Mouse (Mus musculus) kidney, postnatal 0 days (tissue): ENCODE data around the gene Pmm1. TPM values are rescaled to one million over a fixed set of nuclear protein-coding genes. Genes with fewer than 3 reads are reported as not detected.

ENCODE experiments used
- ATAC-seq: fragments of 200-750 bp; cut with Nextera tagmentation; replicated peaks from 2 replicates; pipeline ENCODE4 v1.8.0; 2017; ENCODE audit warnings: low read depth, moderate number of reproducible peaks, moderate TSS enrichment, moderate library complexity; ENCODE audit not compliant: low FRiP score
- DNase-seq: peaks from one replicate; pipeline ENCODE4 v3.0.0-alpha.2; 2016; ENCODE audit warnings: low spot score
- H3K27ac ChIP-seq: fragments of 300-500 bp; sonication (generic); 2 replicates; pipeline ENCODE4 v1.5.1; 2014; ENCODE audit warnings: mild to moderate bottlenecking
- H3K27me3 ChIP-seq: fragments of 300-500 bp; sonication (generic); 2 replicates; pipeline ENCODE4 v1.6.1; 2014; ENCODE audit warnings: low read length, mixed read lengths; ENCODE audit not compliant: insufficient read depth
- H3K36me3 ChIP-seq: fragments of 300-500 bp; sonication (generic); 2 replicates; pipeline ENCODE4 v1.6.1; 2014; ENCODE audit warnings: low read length, mixed read lengths; ENCODE audit not compliant: insufficient read depth
- H3K4me1 ChIP-seq: fragments of 300-500 bp; sonication (generic); replicated peaks from 2 replicates; pipeline ENCODE4 v1.6.1; 2014; ENCODE audit warnings: antibody characterized with exemption, low read length, mixed read lengths; ENCODE audit not compliant: insufficient read depth
- H3K4me2 ChIP-seq: fragments of 300-500 bp; sonication (generic); 2 replicates; pipeline ENCODE4 v1.6.1; 2014; ENCODE audit warnings: mild to moderate bottlenecking, low read length, moderate library complexity, mixed read lengths
- H3K4me3 ChIP-seq: fragments of 300-500 bp; sonication (generic); replicated peaks from 2 replicates; pipeline ENCODE4 v1.5.1; 2014; ENCODE audit warnings: low read depth, low read length
- H3K9ac ChIP-seq: fragments of 300-500 bp; sonication (generic); 2 replicates; pipeline ENCODE4 v1.6.1; 2014; ENCODE audit warnings: low read depth, low read length
- H3K9me3 ChIP-seq: fragments of 300-500 bp; sonication (generic); replicated peaks from 2 replicates; pipeline ENCODE4 v1.6.1; 2016; ENCODE audit warnings: low read length, inconsistent platforms, mixed read lengths
- CTCF ChIP-seq: IDR thresholded peaks from 2 replicates; pipeline ENCODE4 v1.5.1; 2016; ENCODE audit warnings: antibody characterized with exemption, low read depth, mild to moderate bottlenecking, moderate library complexity
- WGBS: fragments of 180-500 bp; shearing (Covaris S2); extraction: QIAGEN DNeasy Blood & Tissue Kit; methylation state at CpG from one replicate; pipeline ENCODE4 v1.1.7; 2014; 5-methylcytosine and 5-hydroxymethylcytosine counted together
- polyA plus RNA-seq: library from polyadenylated mRNA; unstranded; fragments of >200 nt; fragmentation: Nextera tagmentation; extraction: Ambion mirVana; gene quantifications from 2 replicates; pipeline ENCODE4 v1.2.1, GENCODE M21; 2015

Gene Pmm1
- polyA plus RNA-seq, 1 experiment from 2014 or later = 27.1 TPM

- DNase-seq (peak; percentile 99), ATAC-seq (peak; percentile 91)
- under 1% methylated on average over 54 of the region's 54 CpGs for WGBS
- no peaks in the 10 kb centered on the region for H3K27me3 ChIP-seq
- 0 out of 2 replicates have a peak, but pooled peaks cover 5% of the 10 kb centered on the region for H3K36me3 ChIP-seq
- peaks cover 25% of the 10 kb centered on the region for H3K4me1 ChIP-seq
- peak within 1 kb of the TSS; percentile 76 for H3K4me2 ChIP-seq
- H3K4me3 ChIP-seq = peak within 1 kb of the TSS; percentile 59
- H3K27ac ChIP-seq = peak within 1 kb of the TSS; percentile 86
- H3K9me3 ChIP-seq = no peaks in the 10 kb centered on the region
- no peak for TF ChIP-seq CTCF
- peak within 1 kb of the TSS; percentile 71 for H3K9ac ChIP-seq
These were observed 34.8 kb downstream of the Pmm1 start, which contains the start of gene Polr3h for GRCm38 (mm10) chr15:81925760-81926445. Gene Polr3h, minus strand, starts transcription at chr15:81926240.

GRCm38 (mm10) chr15:81924933-81925332 lies 35.8 kb downstream of the Pmm1 start:
- no peaks in the 10 kb centered on the region for H3K27me3 ChIP-seq
- peak overlapping the region; percentile 76 for H3K4me2 ChIP-seq
- DNase-seq (no peak), ATAC-seq (no peak)
- 0 out of 2 replicates have a peak, but pooled peaks cover 5% of the 10 kb centered on the region for H3K36me3 ChIP-seq
- no peak overlapping the region for H3K27ac ChIP-seq
- no peak for TF ChIP-seq CTCF
- H3K4me3 ChIP-seq = peak overlapping the region; percentile 59
- H3K4me1 ChIP-seq = peaks cover 25% of the 10 kb centered on the region
- H3K9ac ChIP-seq = peak overlapping the region; percentile 71; the same call in 1 of the 2 replicates
- H3K9me3 ChIP-seq = no peaks in the 10 kb centered on the region
- 86% methylated on average over 11 of the region's 11 CpGs for WGBS

- Histone ChIP-seq H3K27ac (no peak overlapping the region), H3K9ac (no peak overlapping the region), H3K4me3 (no peak overlapping the region), H3K4me2 (no peak overlapping the region), H3K27me3 (no peaks in the 10 kb centered on the region), H3K9me3 (no peaks in the 10 kb centered on the region), H3K4me1 (peaks cover 10% of the 10 kb centered on the region), H3K36me3 (peaks cover 13% of the 10 kb centered on the region; the same call in 1 of the 2 replicates)
- WGBS = 53% methylated on average over 5 of the region's 5 CpGs
- ATAC-seq (no peak), DNase-seq (no peak)
- TF ChIP-seq CTCF = no peak
These were observed 39.5 kb downstream of the Pmm1 start for GRCm38 (mm10) chr15:81921255-81921654.

- no peak for TF ChIP-seq CTCF
- H3K9ac ChIP-seq = no peak overlapping the region
- H3K36me3 ChIP-seq = peaks cover 18% of the 10 kb centered on the region
- no peak overlapping the region for H3K27ac ChIP-seq
- H3K27me3 ChIP-seq = no peaks in the 10 kb centered on the region
- H3K4me2 ChIP-seq = no peak overlapping the region
- H3K4me3 ChIP-seq = no peak overlapping the region
- ATAC-seq (no peak), DNase-seq (no peak)
- no peaks in the 10 kb centered on the region for H3K9me3 ChIP-seq
- H3K4me1 ChIP-seq = peaks cover 10% of the 10 kb centered on the region
- WGBS = 86% methylated on average over 10 of the region's 10 CpGs
These were observed 40.0 kb downstream of the Pmm1 start for GRCm38 (mm10) chr15:81920546-81921217.

GRCm38 (mm10) chr15:81919062-81919461 lies 41.7 kb downstream of the Pmm1 start:
- Histone ChIP-seq H3K36me3 (peaks cover 32% of the 10 kb centered on the region), H3K27me3 (no peaks in the 10 kb centered on the region)
- DNase-seq = no peak

GRCm38 (mm10) chr15:81917621-81918463 lies 42.9 kb downstream of the Pmm1 start:
- peaks cover 44% of the 10 kb centered on the region for H3K36me3 ChIP-seq

More at GRCm38 (mm10) chr15:81919062-81919461, 41.7 kb downstream of the Pmm1 start:
- H3K4me2 ChIP-seq = no peak overlapping the region
- no peak overlapping the region for H3K4me3 ChIP-seq
- no peak overlapping the region for H3K9ac ChIP-seq
- WGBS = 63% methylated on average over 5 of the region's 5 CpGs
- no peak overlapping the region for H3K27ac ChIP-seq
- no peak for TF ChIP-seq CTCF
- no peaks in the 10 kb centered on the region for H3K9me3 ChIP-seq
- no peak for ATAC-seq
- H3K4me1 ChIP-seq = no peaks in the 10 kb centered on the region; the same call in 1 of the 2 replicates

More at GRCm38 (mm10) chr15:81917621-81918463, 42.9 kb downstream of the Pmm1 start:
- Histone ChIP-seq H3K4me2 (no peak overlapping the region), H3K27me3 (no peaks in the 10 kb centered on the region), H3K4me1 (no peaks in the 10 kb centered on the region; the same call in 1 of the 2 replicates), H3K9me3 (no peaks in the 10 kb centered on the region), H3K4me3 (no peak overlapping the region), H3K27ac (0 out of 2 replicates have a peak overlapping the region, but pooled peaks have one; percentile 13), H3K9ac (no peak overlapping the region)
- peak; percentile 89 for TF ChIP-seq CTCF
- peak; percentile 69 for DNase-seq
- ATAC-seq = 0 out of 2 replicates have a peak, but pooled peaks have one; percentile 43
- WGBS = 65% methylated on average over 6 of the region's 6 CpGs
